Mouse (Mus musculus): ENCODE measurements at regions not wholly inside any gene's neighbourhood (a gene's known extent, or its start where the extent isn't known, plus 50 kb on each side); places are given as distances from the start of the nearest gene placed in this dataset.

GRCm38 (mm10) chr2:93135324-93135723 lies 52.0 kb upstream of the Trp53i11 start:
- TF ChIP-seq CTCF (IDR thresholded peaks at IDR 0.05; ENCODE audit: borderline replicate concordance, extremely low read depth, insufficient read depth, insufficient read length): no peak
- no peak for TF ChIP-seq POLR2A (IDR thresholded peaks at IDR 0.05; ENCODE audit: borderline replicate concordance, extremely low read depth, insufficient read depth, insufficient read length, poor library complexity, severe bottlenecking)
